Mouse (Mus musculus) forebrain, embryonic 15.5 days (tissue): ENCODE results near the gene Cdcp1. TPM values are rescaled to one million over a fixed set of nuclear protein-coding genes. Genes with fewer than 3 reads are reported as not detected.

Source experiments
- ATAC-seq: fragments of 200-750 bp; cut with Nextera tagmentation; replicated peaks from 2 replicates; pipeline ENCODE4 v1.8.0; 2017; ENCODE audit warnings: mild to moderate bottlenecking, moderate TSS enrichment, moderate library complexity
- H3K27ac ChIP-seq: fragments of 300-500 bp; sonication (generic); replicated peaks from 2 replicates; pipeline ENCODE4 v1.5.1; 2015; ENCODE audit warnings: mild to moderate bottlenecking, inconsistent platforms
- H3K27me3 ChIP-seq: fragments of 300-500 bp; sonication (generic); 2 replicates; pipeline ENCODE4 v1.6.1; 2015; ENCODE audit warnings: inconsistent platforms
- H3K36me3 ChIP-seq: fragments of 300-500 bp; sonication (generic); 2 replicates; pipeline ENCODE4 v1.6.1; 2015; ENCODE audit warnings: mild to moderate bottlenecking, inconsistent platforms
- H3K4me1 ChIP-seq: fragments of 300-500 bp; sonication (generic); 2 replicates; pipeline ENCODE4 v1.6.1; 2015; ENCODE audit warnings: inconsistent platforms
- H3K4me2 ChIP-seq: fragments of 300-500 bp; sonication (generic); replicated peaks from 2 replicates; pipeline ENCODE4 v1.6.1; 2015; ENCODE audit warnings: mild to moderate bottlenecking, inconsistent platforms
- H3K4me3 ChIP-seq: fragments of 300-500 bp; sonication (generic); 2 replicates; pipeline ENCODE4 v1.5.1; 2015; ENCODE audit warnings: mild to moderate bottlenecking, inconsistent platforms
- H3K9ac ChIP-seq: fragments of 300-500 bp; sonication (generic); replicated peaks from 2 replicates; pipeline ENCODE4 v1.6.1; 2015; ENCODE audit warnings: mild to moderate bottlenecking, inconsistent platforms
- H3K9me3 ChIP-seq: fragments of 300-500 bp; sonication (generic); 2 replicates; pipeline ENCODE4 v1.6.1; 2016; ENCODE audit warnings: inconsistent platforms
- WGBS: fragments of 180-500 bp; shearing (Covaris S2); methylation state at CpG from one replicate; pipeline ENCODE4 v1.1.7; 2015; ENCODE audit warnings: mixed read lengths; 5-methylcytosine and 5-hydroxymethylcytosine counted together
- polyA plus RNA-seq: library from polyadenylated mRNA; unstranded; fragments of >200 nt; fragmentation: Nextera tagmentation; extraction: Ambion mirVana; gene quantifications from 2 replicates; pipeline ENCODE4 v1.2.1, GENCODE M21; 2015

Cdcp1 gene
- polyA plus RNA-seq, 1 experiment from 2014 or later: 0.09 TPM

- Histone ChIP-seq H3K9ac (no peak overlapping the region), H3K27ac (no peak overlapping the region), H3K4me2 (no peak overlapping the region), H3K9me3 (no peaks in the 10 kb centered on the region), H3K4me3 (no peak overlapping the region), H3K36me3 (no peaks in the 10 kb centered on the region), H3K27me3 (no peaks in the 10 kb centered on the region), H3K4me1 (no peaks in the 10 kb centered on the region)
- ATAC-seq: no peak; the same call in 1 of the 2 replicates
- WGBS: 89% methylated on average over 4 of the region's 4 CpGs
Measured at GRCm38 (mm10) chr9:123162985-123163694, 52.7 kb downstream of the Cdcp1 start.

DNA sequence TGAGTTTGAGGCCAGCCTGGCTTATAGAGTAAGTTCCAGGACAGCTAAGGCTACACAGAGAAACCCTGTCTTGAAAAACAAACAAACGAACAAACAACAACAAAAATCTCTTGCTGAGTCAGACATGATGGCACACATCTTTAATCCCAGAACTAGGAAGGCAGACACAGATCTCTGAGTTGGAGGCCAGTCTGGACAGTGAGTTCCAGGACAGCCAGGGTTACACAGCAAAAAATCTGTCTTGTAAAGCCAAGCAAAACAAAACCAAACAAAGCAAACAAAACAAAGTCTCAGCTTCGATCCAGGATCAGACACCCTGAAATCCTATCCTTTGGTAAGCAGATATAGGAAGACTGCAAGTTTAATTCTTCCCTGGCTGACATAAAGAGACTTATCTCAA, 54.0 kb downstream of the Cdcp1 start:
- Histone ChIP-seq H3K9ac (no peak overlapping the region), H3K36me3 (no peaks in the 10 kb centered on the region), H3K4me1 (peaks cover 1% of the 10 kb centered on the region; the same call in 1 of the 2 replicates), H3K27me3 (no peaks in the 10 kb centered on the region), H3K9me3 (no peaks in the 10 kb centered on the region), H3K4me2 (no peak overlapping the region), H3K27ac (no peak overlapping the region), H3K4me3 (no peak overlapping the region)
- 85% methylated on average over 2 of the region's 2 CpGs for WGBS
- no peak for ATAC-seq

DNA sequence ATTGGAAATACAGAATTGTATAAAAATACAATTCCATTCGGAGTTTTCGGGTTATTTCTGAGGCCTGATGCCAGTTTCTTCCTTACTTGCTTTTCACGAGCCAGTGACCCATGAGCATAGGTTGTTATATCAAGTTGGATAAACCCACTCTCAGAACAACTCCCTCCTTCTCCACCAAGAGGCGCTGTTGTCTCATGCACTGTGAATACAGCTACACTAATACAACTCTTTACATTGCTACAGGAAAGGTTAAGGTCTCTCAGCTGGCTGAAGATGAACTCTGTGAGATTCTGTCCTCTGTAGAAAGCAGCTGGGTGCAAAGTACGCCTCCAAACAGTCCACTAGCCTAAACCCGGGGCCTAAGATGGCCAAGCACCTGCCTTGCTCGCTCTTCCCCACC, 56.5 kb downstream of the Cdcp1 start:
- no peaks in the 10 kb centered on the region for H3K36me3 ChIP-seq
- no peak overlapping the region for H3K4me3 ChIP-seq
- 64% methylated on average over 7 of the region's 7 CpGs for WGBS
- no peak overlapping the region for H3K4me2 ChIP-seq
- H3K9ac ChIP-seq: no peak overlapping the region
- H3K27ac ChIP-seq: no peak overlapping the region
- no peaks in the 10 kb centered on the region for H3K27me3 ChIP-seq
- H3K9me3 ChIP-seq: no peaks in the 10 kb centered on the region
- no peak for ATAC-seq
- peaks cover 2% of the 10 kb centered on the region; the same call in 1 of the 2 replicates for H3K4me1 ChIP-seq

DNA sequence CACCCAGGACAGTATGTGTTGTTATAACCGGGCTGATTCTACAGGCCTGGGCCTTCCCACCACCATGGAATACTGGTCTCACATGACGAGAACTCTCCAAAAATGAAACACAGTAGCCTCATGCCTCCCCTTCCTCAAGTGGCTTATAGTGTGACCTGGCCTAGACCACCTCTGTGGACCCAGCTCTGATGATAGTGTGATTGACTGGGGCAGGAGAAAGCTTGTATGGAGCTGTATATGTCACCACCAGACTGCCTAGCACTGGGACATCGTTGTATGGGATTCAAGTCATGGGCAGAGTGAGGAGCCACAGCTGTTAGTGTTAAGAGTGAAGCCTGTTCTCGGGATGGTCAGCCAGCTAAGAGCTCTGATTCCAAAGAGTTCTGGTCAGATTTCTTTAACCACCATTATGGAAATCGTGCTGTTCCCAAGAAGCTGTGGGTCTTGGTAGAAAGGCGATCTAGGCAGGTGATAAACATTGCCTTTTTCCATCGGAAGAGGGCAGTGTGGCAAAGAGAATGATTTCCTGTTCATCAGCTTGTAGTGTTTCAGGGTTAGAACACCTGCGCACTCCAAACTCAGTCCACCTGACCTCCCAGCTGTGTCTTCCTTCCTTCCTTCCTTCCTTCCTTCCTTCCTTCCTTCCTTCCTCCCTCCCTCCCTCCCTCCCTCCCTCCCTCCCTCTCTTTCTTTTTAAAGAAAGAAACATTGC, 57.6 kb downstream of the Cdcp1 start:
- Histone ChIP-seq H3K9ac (no peak overlapping the region), H3K4me3 (no peak overlapping the region), H3K4me2 (no peak overlapping the region), H3K36me3 (no peaks in the 10 kb centered on the region), H3K27me3 (no peaks in the 10 kb centered on the region), H3K9me3 (no peaks in the 10 kb centered on the region), H3K27ac (no peak overlapping the region), H3K4me1 (peaks cover 2% of the 10 kb centered on the region; the same call in 1 of the 2 replicates)
- 63% methylated on average over 8 of the region's 8 CpGs for WGBS
- ATAC-seq: no peak

- Histone ChIP-seq H3K4me2 (no peak overlapping the region), H3K27ac (no peak overlapping the region), H3K9me3 (no peaks in the 10 kb centered on the region), H3K4me3 (no peak overlapping the region), H3K27me3 (no peaks in the 10 kb centered on the region), H3K4me1 (peaks cover 2% of the 10 kb centered on the region; the same call in 1 of the 2 replicates), H3K9ac (no peak overlapping the region), H3K36me3 (no peaks in the 10 kb centered on the region)
- ATAC-seq: no peak
Measured at GRCm38 (mm10) chr9:123157699-123158098, 58.1 kb downstream of the Cdcp1 start.

DNA sequence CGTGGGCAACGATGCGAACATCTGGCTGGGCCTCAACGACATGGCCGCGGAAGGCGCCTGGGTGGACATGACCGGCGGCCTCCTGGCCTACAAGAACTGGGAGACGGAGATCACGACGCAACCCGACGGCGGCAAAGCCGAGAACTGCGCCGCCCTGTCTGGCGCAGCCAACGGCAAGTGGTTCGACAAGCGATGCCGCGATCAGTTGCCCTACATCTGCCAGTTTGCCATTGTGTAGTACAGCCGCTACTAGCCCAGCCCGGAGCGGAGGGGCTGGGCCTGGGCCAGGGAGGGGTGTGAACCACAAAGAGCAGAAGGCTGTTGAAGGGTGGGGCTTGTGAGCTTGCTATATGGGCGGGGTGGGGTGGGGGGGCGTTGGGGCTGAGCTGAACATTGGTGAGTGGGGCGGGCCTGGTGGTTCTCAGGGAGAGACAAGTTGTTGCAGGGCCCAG, 58.9 kb downstream of the Cdcp1 start:
- H3K9me3 ChIP-seq: no peaks in the 10 kb centered on the region
- H3K27ac ChIP-seq: no peak overlapping the region
- H3K27me3 ChIP-seq: no peaks in the 10 kb centered on the region
- H3K9ac ChIP-seq: no peak overlapping the region
- peak overlapping the region; percentile 35 for H3K4me2 ChIP-seq
- H3K4me3 ChIP-seq: peak overlapping the region; percentile 21; the same call in 1 of the 2 replicates
- 33% methylated on average over 30 of the region's 30 CpGs for WGBS
- no peaks in the 10 kb centered on the region for H3K36me3 ChIP-seq
- ATAC-seq: peak; percentile 81
- peaks cover 2% of the 10 kb centered on the region; the same call in 1 of the 2 replicates for H3K4me1 ChIP-seq

GRCm38 (mm10) chr9:123153121-123153520, 62.7 kb downstream of the Cdcp1 start:
- H3K4me2 ChIP-seq: no peak overlapping the region
- H3K9me3 ChIP-seq: no peaks in the 10 kb centered on the region
- H3K27me3 ChIP-seq: no peaks in the 10 kb centered on the region
- H3K9ac ChIP-seq: no peak overlapping the region
- H3K4me3 ChIP-seq: no peak overlapping the region
- 92% methylated on average over 2 of the region's 2 CpGs for WGBS
- ATAC-seq: no peak
- no peaks in the 10 kb centered on the region for H3K36me3 ChIP-seq
- H3K27ac ChIP-seq: no peak overlapping the region
- peaks cover 2% of the 10 kb centered on the region; the same call in 1 of the 2 replicates for H3K4me1 ChIP-seq

DNA sequence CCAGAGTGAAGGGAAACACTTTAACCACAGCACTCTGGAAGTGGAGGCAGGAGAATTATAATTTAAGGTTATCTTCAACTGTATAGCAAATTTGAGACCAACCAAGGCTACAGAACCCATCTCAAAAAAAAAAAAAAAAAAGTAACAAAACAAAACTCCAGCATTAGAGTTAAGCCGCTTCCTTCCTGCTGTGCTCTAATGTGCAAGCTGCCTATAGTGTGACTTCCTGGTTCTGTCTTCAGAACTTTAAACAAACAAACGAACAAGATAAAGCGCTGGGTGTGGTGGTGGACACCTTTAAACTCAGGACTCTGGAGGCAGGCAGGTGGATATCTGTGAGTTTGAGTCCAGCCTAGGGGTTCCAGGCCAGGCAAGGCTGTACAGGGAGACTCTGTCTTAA, 63.8 kb downstream of the Cdcp1 start:
- Histone ChIP-seq H3K4me2 (no peak overlapping the region), H3K27me3 (no peaks in the 10 kb centered on the region), H3K4me3 (no peak overlapping the region), H3K4me1 (peaks cover 2% of the 10 kb centered on the region; the same call in 1 of the 2 replicates), H3K27ac (no peak overlapping the region), H3K9ac (no peak overlapping the region), H3K36me3 (no peaks in the 10 kb centered on the region), H3K9me3 (no peaks in the 10 kb centered on the region)
- WGBS: 82% methylated on average over 3 of the region's 3 CpGs
- no peak for ATAC-seq

DNA sequence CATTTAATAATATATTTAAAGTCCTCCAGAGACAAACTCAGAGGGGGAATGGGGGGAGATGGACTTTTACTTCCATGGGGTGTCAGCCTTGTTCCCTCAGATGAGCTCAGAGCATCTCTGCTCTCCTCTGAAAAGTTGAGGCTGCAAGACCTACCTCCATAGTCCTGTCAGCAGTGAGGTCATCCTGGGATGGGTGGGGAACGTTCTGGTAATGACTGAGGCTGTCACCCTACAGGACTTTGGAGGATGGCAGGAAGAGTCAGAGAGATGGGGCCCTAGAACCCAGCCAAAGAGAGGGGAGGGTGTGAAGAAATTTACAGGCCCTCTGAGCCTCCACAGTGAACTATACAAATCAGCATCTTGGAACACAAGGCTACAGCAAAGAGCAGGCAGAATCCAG, 64.3 kb downstream of the Cdcp1 start:
- no peak overlapping the region for H3K27ac ChIP-seq
- H3K4me2 ChIP-seq: no peak overlapping the region
- no peak overlapping the region for H3K4me3 ChIP-seq
- H3K36me3 ChIP-seq: no peaks in the 10 kb centered on the region
- H3K27me3 ChIP-seq: no peaks in the 10 kb centered on the region
- H3K9me3 ChIP-seq: no peaks in the 10 kb centered on the region
- no peak overlapping the region for H3K9ac ChIP-seq
- no peaks in the 10 kb centered on the region for H3K4me1 ChIP-seq
- ATAC-seq: no peak
- 62% methylated on average over 1 of the region's 1 CpGs for WGBS

DNA sequence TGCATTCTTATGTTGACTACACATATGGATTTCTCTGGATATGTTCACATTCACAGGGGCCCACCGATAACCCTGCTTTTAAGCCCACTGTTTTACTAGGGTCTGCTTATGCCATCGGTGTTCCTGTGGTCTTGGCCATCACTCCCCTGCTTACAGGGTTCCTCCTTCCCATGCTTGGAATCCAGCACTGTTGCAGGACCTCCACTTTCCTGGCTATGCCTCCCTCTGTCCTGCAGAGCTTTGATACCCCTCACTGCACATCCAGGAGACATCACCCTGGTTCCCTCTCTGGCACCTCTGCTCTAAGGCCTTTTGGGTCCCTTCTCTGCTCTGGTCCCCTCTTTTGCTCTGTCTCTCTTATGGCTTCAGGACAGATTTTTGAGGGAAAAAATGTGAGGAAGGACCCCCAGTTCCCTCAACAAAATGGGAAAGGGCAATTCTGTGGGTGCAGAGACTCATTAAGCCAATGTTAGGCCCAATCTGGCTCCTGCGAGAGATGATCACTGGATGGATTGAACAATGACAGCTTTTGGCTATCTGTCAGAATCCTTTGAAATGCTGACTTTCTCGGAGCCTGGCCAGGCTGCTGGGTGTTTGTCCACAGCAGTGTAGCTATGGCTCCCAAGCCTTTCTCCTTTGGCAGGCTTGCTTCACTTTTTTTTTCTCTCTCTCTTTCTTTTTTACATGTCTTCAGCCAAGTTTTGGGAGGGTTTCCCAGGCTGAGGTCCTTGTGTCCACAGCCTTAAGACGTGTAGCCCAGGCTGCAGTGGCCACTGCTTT, 65.4 kb downstream of the Cdcp1 start, which contains the start of gene Clec3b:
Clec3b (plus strand) TSS at position 706 of the 780 bp plus-strand sequence.
- Histone ChIP-seq H3K9ac (no peak within 1 kb of the TSS), H3K4me1 (no peaks in the 10 kb centered on the region), H3K4me2 (no peak within 1 kb of the TSS), H3K27ac (no peak within 1 kb of the TSS), H3K4me3 (no peak within 1 kb of the TSS), H3K36me3 (no peaks in the 10 kb centered on the region), H3K9me3 (no peaks in the 10 kb centered on the region), H3K27me3 (no peaks in the 10 kb centered on the region)
- no peak for ATAC-seq
- WGBS: 83% methylated on average over 5 of the region's 5 CpGs

DNA sequence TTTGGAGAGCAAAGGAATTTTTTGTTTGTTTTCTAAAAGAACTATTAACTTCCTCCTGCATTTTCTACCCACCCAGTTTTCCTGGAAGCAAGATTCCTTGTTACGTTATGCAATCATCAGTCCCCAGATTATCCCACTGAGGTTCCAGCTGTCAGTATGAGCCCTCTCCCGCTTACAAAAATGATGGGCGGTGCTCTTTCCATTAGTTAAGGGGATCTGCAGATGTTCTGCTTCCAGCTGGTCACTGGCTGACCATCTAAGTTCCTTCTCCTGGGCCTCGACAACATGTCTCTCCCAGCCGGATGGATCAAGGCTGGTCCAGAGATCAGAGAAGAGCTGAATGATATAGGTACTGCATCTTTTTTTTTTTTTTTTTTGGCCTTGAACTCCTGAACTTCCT, 67.4 kb downstream of the Cdcp1 start:
- Histone ChIP-seq H3K27ac (no peak overlapping the region), H3K9ac (no peak overlapping the region), H3K9me3 (peaks cover 3% of the 10 kb centered on the region; the same call in 1 of the 2 replicates), H3K4me1 (no peaks in the 10 kb centered on the region), H3K27me3 (no peaks in the 10 kb centered on the region), H3K4me3 (no peak overlapping the region), H3K4me2 (no peak overlapping the region), H3K36me3 (peaks cover 5% of the 10 kb centered on the region; the same call in 1 of the 2 replicates)
- ATAC-seq: no peak
- WGBS: 88% methylated on average over 5 of the region's 5 CpGs
